Mouse (Mus musculus): ENCODE results near the gene Nav2. TPM values are rescaled to one million over a fixed set of nuclear protein-coding genes. Genes with fewer than 3 reads are reported as not detected.

Nav2 gene
- polyA plus RNA-seq, 1 experiment from 2014 or later: 4.1 TPM

- Histone ChIP-seq H3K27me3 (ENCODE audit: control insufficient read depth, insufficient read depth, low read depth, low read length) (peaks cover 71% of the 10 kb centered on the region), H3K9ac (ENCODE audit: low read depth, low read length) (no peak overlapping the region), H3K9me3 (replicated peaks; ENCODE audit: control insufficient read depth, low read length) (no peaks in the 10 kb centered on the region), H3K27ac (ENCODE audit: low read length) (no peak overlapping the region), H3K4me1 (ENCODE audit: control insufficient read depth, low read depth, low read length) (no peaks in the 10 kb centered on the region), H3K36me3 (ENCODE audit: control insufficient read depth, insufficient read depth) (no peaks in the 10 kb centered on the region), H3K4me2 (ENCODE audit: low read depth, low read length) (no peak overlapping the region), H3K4me3 (ENCODE audit: low read depth, low read length) (no peak overlapping the region)
- WGBS (ENCODE audit: insufficient replicate concordance): 2% methylated on average over 35 of the region's 35 CpGs
- no peak for ATAC-seq (ENCODE audit: low read depth)
Measured at GRCm38 (mm10) chr7:49638941-49639776, 730.6 kb downstream of the Nav2 start.

GRCm38 (mm10) chr7:49639864-49640708 is 731.6 kb downstream of the Nav2 start:
- Histone ChIP-seq H3K9me3 (replicated peaks; ENCODE audit: control insufficient read depth, low read length) (no peaks in the 10 kb centered on the region), H3K36me3 (ENCODE audit: control insufficient read depth, insufficient read depth) (no peaks in the 10 kb centered on the region), H3K9ac (ENCODE audit: low read depth, low read length) (no peak overlapping the region), H3K27me3 (ENCODE audit: control insufficient read depth, insufficient read depth, low read depth, low read length) (peaks cover 62% of the 10 kb centered on the region), H3K4me3 (ENCODE audit: low read depth, low read length) (no peak overlapping the region), H3K27ac (ENCODE audit: low read length) (no peak overlapping the region), H3K4me2 (ENCODE audit: low read depth, low read length) (no peak overlapping the region), H3K4me1 (ENCODE audit: control insufficient read depth, low read depth, low read length) (no peaks in the 10 kb centered on the region)
- no peak for ATAC-seq (ENCODE audit: low read depth)
- 18% methylated on average over 18 of the region's 18 CpGs for WGBS (ENCODE audit: insufficient replicate concordance)

- Histone ChIP-seq H3K27me3 (ENCODE audit: control insufficient read depth, insufficient read depth, low read depth, low read length) (peaks cover 55% of the 10 kb centered on the region), H3K4me3 (ENCODE audit: low read depth, low read length) (no peak overlapping the region), H3K4me1 (ENCODE audit: control insufficient read depth, low read depth, low read length) (no peaks in the 10 kb centered on the region), H3K27ac (ENCODE audit: low read length) (no peak overlapping the region), H3K9me3 (replicated peaks; ENCODE audit: control insufficient read depth, low read length) (no peaks in the 10 kb centered on the region), H3K36me3 (ENCODE audit: control insufficient read depth, insufficient read depth) (no peaks in the 10 kb centered on the region), H3K9ac (ENCODE audit: low read depth, low read length) (no peak overlapping the region), H3K4me2 (ENCODE audit: low read depth, low read length) (no peak overlapping the region)
- no peak for ATAC-seq (ENCODE audit: low read depth)
- WGBS (ENCODE audit: insufficient replicate concordance): 21% methylated on average over 3 of the region's 3 CpGs
Measured at GRCm38 (mm10) chr7:49640709-49641305, 732.3 kb downstream of the Nav2 start.

Other genes with a start within 250 kb of the Nav2 start
- gene Zdhhc13, start 119.7 kb upstream of the Nav2 start, polyA plus RNA-seq (2015; fragmentation: Nextera tagmentation; extraction: Ambion mirVana): 9.1 and 9.6 TPM in 2 replicates
- gene Csrp3, start 60.7 kb upstream of the Nav2 start, polyA plus RNA-seq (2015; fragmentation: Nextera tagmentation; extraction: Ambion mirVana): 3.0 and 7.2 TPM in 2 replicates
- 32.5 and 32.8 TPM in 2 replicates for gene E2f8, start 27.1 kb upstream of the Nav2 start, polyA plus RNA-seq (2015; fragmentation: Nextera tagmentation; extraction: Ambion mirVana)

Measured in liver, embryonic 16.5 days (tissue).